Mouse (Mus musculus) spleen, adult 2 months (tissue): ENCODE measurements around the gene Rcan2. TPM values are rescaled to one million over a fixed set of nuclear protein-coding genes. Genes with fewer than 3 reads are reported as not detected.

Experiments used
- DNase-seq, 2 experiments: peaks; one replicate each; pipeline versions ENCODE4 v3.0.0 to v3.0.0-alpha.2; 2012 to 2021; ENCODE audit warnings: low spot score in 2 of 2, low read depth in 1 of 2
- H3K27ac ChIP-seq: fragments of 200-500 bp; 2 replicates; pipeline ENCODE4 v1.5.1; 2012; ENCODE audit warnings: low read length, inconsistent platforms; ENCODE audit not compliant: insufficient read depth
- H3K27me3 ChIP-seq: fragments of 200-500 bp; 2 replicates; pipeline ENCODE4 v1.6.1; 2012; ENCODE audit warnings: mild to moderate bottlenecking, moderate library complexity, low read length, inconsistent platforms; ENCODE audit not compliant: control insufficient read depth, insufficient read depth
- H3K36me3 ChIP-seq: fragments of 200-500 bp; 2 replicates; pipeline ENCODE4 v1.6.1; 2012; ENCODE audit warnings: mild to moderate bottlenecking, low read length, inconsistent platforms; ENCODE audit not compliant: control insufficient read depth, insufficient read depth
- H3K4me1 ChIP-seq: fragments of 200-500 bp; 2 replicates; pipeline ENCODE4 v1.6.1; 2011; ENCODE audit warnings: inconsistent platforms; ENCODE audit not compliant: control insufficient read depth, insufficient read depth, insufficient read length
- H3K4me3 ChIP-seq: fragments of 200-500 bp; 2 replicates; pipeline ENCODE4 v1.5.1; 2011; ENCODE audit warnings: mild to moderate bottlenecking, inconsistent platforms; ENCODE audit not compliant: insufficient read depth, insufficient read length; ENCODE audit errors: extremely low read depth
- CTCF ChIP-seq: fragments of 200-500 bp; IDR thresholded peaks from 2 replicates; pipeline ENCODE4 v1.5.1; 2011; ENCODE audit warnings: mild to moderate bottlenecking, inconsistent platforms; ENCODE audit not compliant: insufficient read depth, insufficient read length, insufficient replicate concordance; ENCODE audit errors: extremely low read depth
- POLR2A ChIP-seq: fragments of 200-500 bp; IDR thresholded peaks from 2 replicates; pipeline ENCODE4 v1.6.1; 2011; ENCODE audit warnings: low read depth, low read length, inconsistent platforms
- WGBS: fragments of 180-500 bp; shearing (Covaris S2); methylation state at CpG from one replicate; pipeline ENCODE4 v1.1.7; 2018; 5-methylcytosine and 5-hydroxymethylcytosine counted together
- polyA plus RNA-seq: library from polyadenylated mRNA; depleted of rRNA; stranded (reverse); fragments of >200 nt; gene quantifications from 2 replicates; pipeline ENCODE4 v1.2.3, GENCODE M21; 2012

The Rcan2 gene
- polyA plus RNA-seq, 1 experiment = 1.4 TPM

- H3K36me3 ChIP-seq = no peaks in the 10 kb centered on the region
- H3K27ac ChIP-seq = no peak overlapping the region
- no peak overlapping the region for H3K4me3 ChIP-seq
- no peak for TF ChIP-seq POLR2A
- TF ChIP-seq CTCF = no peak
- H3K4me1 ChIP-seq = no peaks in the 10 kb centered on the region
- H3K27me3 ChIP-seq = no peaks in the 10 kb centered on the region
- DNase-seq = no peak
- 88% methylated on average over 3 of the region's 3 CpGs for WGBS
These were observed 9.4 kb upstream of the Rcan2 start for GRCm38 (mm10) chr17:43791751-43792150.

DNA sequence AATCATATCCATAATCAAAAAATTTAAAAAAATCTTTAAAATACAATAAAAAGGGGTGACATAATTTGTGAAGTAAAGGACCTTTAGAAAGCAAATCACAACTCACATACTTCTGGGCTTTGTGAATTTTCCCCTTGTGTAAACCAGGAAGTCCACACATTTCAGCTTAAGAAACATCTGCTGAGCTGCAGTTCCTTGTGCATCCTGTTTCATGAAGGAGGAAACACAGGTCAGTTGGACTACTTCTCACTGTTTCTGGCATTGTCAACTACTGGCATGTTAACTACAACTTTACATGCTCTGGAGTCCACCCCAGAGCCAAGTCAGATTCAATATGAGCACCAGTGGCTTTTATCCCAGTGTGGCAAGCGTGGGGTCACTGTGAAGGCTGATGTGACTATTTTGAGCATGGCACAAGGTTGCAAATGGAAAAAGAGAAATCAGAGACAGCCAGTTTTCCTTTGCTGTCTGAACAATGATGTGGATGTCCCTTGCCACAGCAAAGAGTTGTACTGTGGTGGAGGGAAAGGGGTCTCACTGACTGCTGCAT is 6.3 kb upstream of the Rcan2 start:
- no peak overlapping the region for H3K27ac ChIP-seq
- no peaks in the 10 kb centered on the region for H3K36me3 ChIP-seq
- no peaks in the 10 kb centered on the region for H3K27me3 ChIP-seq
- WGBS = 36% methylated on average over 1 of the region's 1 CpGs
- TF ChIP-seq CTCF (no peak), POLR2A (no peak)
- no peak for DNase-seq
- no peaks in the 10 kb centered on the region for H3K4me1 ChIP-seq
- no peak overlapping the region for H3K4me3 ChIP-seq

GRCm38 (mm10) chr17:43801595-43802373 is 633 bp downstream of the Rcan2 start:
- Histone ChIP-seq H3K4me1 (peaks cover 2% of the 10 kb centered on the region; the same call in 1 of the 2 replicates), H3K4me3 (peak overlapping the region; percentile 33; the same call in 1 of the 2 replicates), H3K36me3 (no peaks in the 10 kb centered on the region), H3K27ac (no peak overlapping the region), H3K27me3 (peaks cover 8% of the 10 kb centered on the region)
- 4% methylated on average over 46 of the region's 55 CpGs for WGBS
- TF ChIP-seq POLR2A (no peak), CTCF (no peak)
- DNase-seq = peak in 1 of 2 experiments; percentile 4

DNA sequence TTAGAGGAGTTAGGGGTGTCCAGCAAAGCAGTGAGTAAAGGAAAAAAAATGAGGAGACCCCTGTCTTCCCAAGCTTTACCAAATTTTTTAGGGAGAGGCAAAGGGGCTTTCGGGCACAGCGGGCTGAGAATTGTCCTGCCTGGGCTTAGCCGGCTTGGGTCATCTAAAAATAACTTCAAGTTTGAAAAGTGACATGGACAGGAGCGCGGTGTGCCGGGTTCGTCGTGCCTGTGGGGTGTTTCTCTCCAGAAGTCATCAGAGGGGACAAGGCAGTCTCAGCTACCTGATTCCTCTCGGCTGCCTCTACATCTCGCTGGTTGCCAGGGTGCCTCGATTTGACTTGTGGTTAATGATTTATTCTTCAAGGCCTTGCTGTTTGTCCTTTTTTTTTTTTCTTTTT is 1.3 kb downstream of the Rcan2 start:
- Histone ChIP-seq H3K27ac (no peak overlapping the region), H3K4me3 (no peak overlapping the region), H3K27me3 (peaks cover 8% of the 10 kb centered on the region), H3K36me3 (no peaks in the 10 kb centered on the region), H3K4me1 (peaks cover 2% of the 10 kb centered on the region; the same call in 1 of the 2 replicates)
- DNase-seq = no peak
- no peak for TF ChIP-seq POLR2A
- TF ChIP-seq CTCF = no peak
- 64% methylated on average over 11 of the region's 11 CpGs for WGBS

GRCm38 (mm10) chr17:43803111-43803510 is 2.0 kb downstream of the Rcan2 start:
- no peaks in the 10 kb centered on the region for H3K36me3 ChIP-seq
- no peak for DNase-seq
- peaks cover 2% of the 10 kb centered on the region; the same call in 1 of the 2 replicates for H3K4me1 ChIP-seq
- H3K27ac ChIP-seq = no peak overlapping the region
- TF ChIP-seq POLR2A (no peak), CTCF (no peak)
- 85% methylated on average over 2 of the region's 2 CpGs for WGBS
- no peak overlapping the region for H3K4me3 ChIP-seq
- peaks cover 8% of the 10 kb centered on the region for H3K27me3 ChIP-seq

GRCm38 (mm10) chr17:43803764-43804163 is 2.6 kb downstream of the Rcan2 start:
- no peak for DNase-seq
- H3K27ac ChIP-seq = no peak overlapping the region
- H3K4me1 ChIP-seq = peaks cover 2% of the 10 kb centered on the region; the same call in 1 of the 2 replicates
- WGBS = 84% methylated on average over 6 of the region's 6 CpGs
- peaks cover 8% of the 10 kb centered on the region for H3K27me3 ChIP-seq
- TF ChIP-seq CTCF (no peak), POLR2A (no peak)
- H3K36me3 ChIP-seq = no peaks in the 10 kb centered on the region
- H3K4me3 ChIP-seq = no peak overlapping the region

DNA sequence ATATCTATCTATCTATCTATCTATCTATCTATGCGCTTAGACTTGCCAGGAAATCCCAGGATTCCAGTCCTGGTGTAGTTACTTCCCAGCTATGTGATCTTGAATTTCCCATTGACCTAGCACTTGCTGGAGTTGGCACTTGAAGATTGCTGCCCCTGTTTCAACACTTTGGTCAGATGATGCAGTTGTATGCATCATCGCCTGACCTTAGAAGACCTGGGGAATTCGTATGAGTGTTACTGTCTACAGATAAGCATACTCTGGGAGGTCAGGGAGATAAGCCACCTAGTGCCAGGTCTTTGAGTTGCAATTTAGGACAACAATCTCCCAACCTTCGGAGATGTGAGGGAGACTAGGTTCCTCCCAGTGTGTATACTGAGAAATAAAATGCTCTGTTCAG is 5.7 kb downstream of the Rcan2 start:
- H3K4me3 ChIP-seq = no peak overlapping the region
- no peak overlapping the region for H3K27ac ChIP-seq
- peaks cover 3% of the 10 kb centered on the region for H3K27me3 ChIP-seq
- H3K36me3 ChIP-seq = no peaks in the 10 kb centered on the region
- WGBS = 68% methylated on average over 4 of the region's 4 CpGs
- TF ChIP-seq CTCF (no peak), POLR2A (no peak)
- H3K4me1 ChIP-seq = peaks cover 1% of the 10 kb centered on the region; the same call in 1 of the 2 replicates
- no peak for DNase-seq
